Mouse (Mus musculus) ES-E14 (cell line): ENCODE results near the gene Pyroxd1.

ENCODE experiments used
- CHD2 ChIP-seq: IDR thresholded peaks from 2 replicates; pipeline ENCODE4 v1.6.1; 2014; ENCODE audit warnings: mild to moderate bottlenecking, low read depth, low read length, inconsistent platforms
- HCFC1 ChIP-seq: IDR thresholded peaks from 2 replicates; pipeline ENCODE4 v1.6.1; 2012; ENCODE audit warnings: low read length, inconsistent platforms, borderline replicate concordance; ENCODE audit not compliant: insufficient read depth
- MAFK ChIP-seq: IDR thresholded peaks from 2 replicates; pipeline ENCODE4 v1.6.1; 2014; ENCODE audit warnings: mild to moderate bottlenecking, low read depth, low read length, inconsistent platforms; ENCODE audit not compliant: insufficient read depth
- ZC3H11A ChIP-seq: IDR thresholded peaks from 2 replicates; pipeline ENCODE4 v1.6.1; 2012; ENCODE audit warnings: low read depth, mild to moderate bottlenecking, inconsistent platforms, low read length, borderline replicate concordance

DNA sequence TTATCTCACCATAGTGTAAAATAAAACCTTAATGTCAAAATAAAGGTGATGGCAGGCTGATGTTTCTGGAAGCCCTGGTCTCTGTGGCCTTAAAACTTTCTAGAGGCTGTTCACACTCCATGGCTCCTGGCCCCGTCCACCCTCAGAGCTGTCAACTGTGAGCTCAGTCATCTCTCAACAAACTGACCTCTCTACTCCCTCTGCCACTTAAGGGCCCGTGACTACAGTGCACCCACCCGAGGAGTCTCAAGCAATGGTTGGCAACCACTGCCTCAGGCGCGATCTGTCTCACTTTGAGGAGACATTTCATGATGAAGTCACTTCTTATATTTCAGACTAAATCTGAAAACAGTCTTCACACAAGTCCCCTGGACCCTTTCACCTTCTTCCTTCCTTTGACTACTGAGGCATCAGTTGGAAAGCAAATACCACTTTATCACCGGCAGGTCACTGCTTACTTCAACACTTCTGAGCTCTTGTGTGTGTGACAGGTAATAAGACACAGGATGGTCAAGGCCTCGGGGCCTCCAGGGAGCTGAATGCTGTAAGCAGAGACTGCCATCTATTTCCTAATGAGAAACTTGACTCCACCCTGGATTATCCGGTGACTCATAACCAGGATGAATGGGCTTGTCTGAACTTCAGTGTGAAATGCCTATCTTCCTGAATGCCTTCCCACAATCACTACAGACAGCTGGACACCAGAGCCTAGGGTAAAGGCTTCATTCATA is 20.5 kb downstream of the Pyroxd1 start:
- TF ChIP-seq ZC3H11A (no peak), MAFK (no peak), CHD2 (no peak), HCFC1 (no peak)
